Mouse (Mus musculus): Measurements from ENCODE around the gene Mgat5. TPM values are rescaled to one million over a fixed set of nuclear protein-coding genes. Genes with fewer than 3 reads are reported as not detected.

Mgat5 gene
- polyA plus RNA-seq, 1 experiment from 2014 or later, result 4.0 TPM

DNA sequence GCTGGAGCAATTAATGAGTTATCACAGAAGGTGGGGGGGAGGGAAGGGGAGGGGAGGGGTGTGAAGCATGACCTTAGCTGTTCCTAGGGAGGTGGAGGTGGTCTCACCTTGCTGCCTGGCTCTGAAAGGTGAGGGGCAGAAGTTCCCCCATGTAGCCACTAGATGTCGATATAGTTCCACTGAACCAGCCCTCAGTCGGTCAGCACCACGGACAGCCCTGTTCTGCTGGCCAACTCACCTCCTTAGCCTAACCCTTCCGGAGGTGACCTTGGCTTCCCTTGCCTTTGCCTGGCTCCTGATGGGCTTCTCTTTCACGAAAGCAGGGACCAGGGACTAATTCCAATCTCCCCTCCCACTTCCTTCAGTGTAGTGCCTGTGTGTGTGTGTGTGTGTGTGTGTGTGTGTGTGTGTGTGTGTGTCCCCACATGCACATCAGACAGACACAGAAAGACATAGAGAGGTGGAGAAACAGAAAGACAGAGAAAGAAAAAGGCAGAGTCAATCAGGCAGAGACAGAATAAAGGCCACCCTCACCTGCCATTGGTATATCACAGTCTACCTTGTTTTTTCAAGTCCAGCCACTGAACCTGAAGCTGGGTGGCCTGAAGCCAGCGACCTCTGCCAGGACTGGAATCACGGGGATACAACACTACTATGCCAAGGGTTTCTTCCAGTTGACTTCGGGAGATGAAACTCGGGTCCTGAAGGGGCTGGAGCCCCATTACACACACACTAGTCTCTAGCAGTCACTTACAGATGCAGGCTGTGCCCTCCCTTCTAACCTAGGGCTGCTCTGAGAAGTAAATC lies 292.1 kb downstream of the Mgat5 start:
- WGBS, result 37% methylated on average over 9 of the region's 9 CpGs
- H3K27ac ChIP-seq (replicated peaks), result no peak overlapping the region

DNA sequence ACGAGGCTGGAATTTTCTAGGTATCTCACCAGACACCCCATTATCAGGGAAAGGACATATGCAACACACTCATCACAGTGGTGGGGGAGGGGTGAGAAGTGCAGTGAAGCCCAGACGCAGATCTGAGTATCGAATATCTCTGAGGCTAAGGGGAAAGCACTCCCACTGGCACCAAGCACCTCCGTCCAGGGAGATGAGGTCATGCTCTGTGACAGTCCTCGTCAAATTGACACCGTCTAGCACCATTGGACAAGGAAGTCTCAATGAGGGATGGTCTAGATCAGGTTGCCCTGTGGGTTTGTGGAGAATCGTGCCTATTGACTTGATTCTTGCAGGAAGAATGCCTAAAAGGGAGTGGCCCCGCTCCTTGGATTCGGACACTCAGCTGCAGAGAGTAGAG lies 293.9 kb downstream of the Mgat5 start:
- WGBS, result 68% methylated on average over 9 of the region's 9 CpGs
- Histone ChIP-seq H3K4me1 (peaks cover 4% of the 10 kb centered on the region), H3K9me3 (replicated peaks) (no peaks in the 10 kb centered on the region), H3K36me3 (no peaks in the 10 kb centered on the region), H3K4me3 (no peak overlapping the region), H3K27me3 (ENCODE audit: low read depth, poor library complexity, severe bottlenecking) (no peaks in the 10 kb centered on the region), H3K27ac (replicated peaks) (no peak overlapping the region)
- no peak for DNase-seq (ENCODE audit: low spot score)

More for the DNA sequence above, 292.1 kb downstream of the Mgat5 start:
- DNase-seq (ENCODE audit: low spot score), result peak; percentile 67
- Histone ChIP-seq H3K9me3 (replicated peaks) (no peaks in the 10 kb centered on the region), H3K27me3 (ENCODE audit: low read depth, poor library complexity, severe bottlenecking) (no peaks in the 10 kb centered on the region), H3K36me3 (no peaks in the 10 kb centered on the region), H3K4me3 (no peak overlapping the region), H3K4me1 (peaks cover 4% of the 10 kb centered on the region)

DNA sequence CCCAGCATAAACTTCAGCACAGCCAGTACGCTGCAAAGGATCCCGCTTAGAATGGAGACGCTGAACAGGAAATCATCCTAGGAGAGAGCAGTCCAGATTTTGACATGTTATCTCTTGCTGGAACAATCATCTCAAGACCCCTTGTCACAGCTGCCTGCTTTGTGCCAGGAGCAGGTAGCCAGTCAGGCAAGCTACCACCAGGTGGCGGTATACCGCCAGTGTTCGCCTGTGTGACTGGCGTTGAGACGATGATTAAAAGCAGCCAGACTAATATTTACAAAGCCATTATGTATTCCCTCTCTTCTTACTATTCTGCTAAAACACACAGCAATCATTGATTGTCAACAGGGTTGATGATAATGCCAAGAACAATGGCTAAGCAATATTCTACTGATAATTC lies 295.4 kb downstream of the Mgat5 start:
- peak; percentile 84 for DNase-seq (ENCODE audit: low spot score)
- H3K4me3 ChIP-seq, result no peak overlapping the region
- H3K9me3 ChIP-seq (replicated peaks), result no peaks in the 10 kb centered on the region
- no peak overlapping the region for H3K27ac ChIP-seq (replicated peaks)
- no peaks in the 10 kb centered on the region for H3K27me3 ChIP-seq (ENCODE audit: low read depth, poor library complexity, severe bottlenecking)
- no peaks in the 10 kb centered on the region for H3K36me3 ChIP-seq
- peaks cover 4% of the 10 kb centered on the region for H3K4me1 ChIP-seq
- 9% methylated on average over 8 of the region's 8 CpGs for WGBS

DNA sequence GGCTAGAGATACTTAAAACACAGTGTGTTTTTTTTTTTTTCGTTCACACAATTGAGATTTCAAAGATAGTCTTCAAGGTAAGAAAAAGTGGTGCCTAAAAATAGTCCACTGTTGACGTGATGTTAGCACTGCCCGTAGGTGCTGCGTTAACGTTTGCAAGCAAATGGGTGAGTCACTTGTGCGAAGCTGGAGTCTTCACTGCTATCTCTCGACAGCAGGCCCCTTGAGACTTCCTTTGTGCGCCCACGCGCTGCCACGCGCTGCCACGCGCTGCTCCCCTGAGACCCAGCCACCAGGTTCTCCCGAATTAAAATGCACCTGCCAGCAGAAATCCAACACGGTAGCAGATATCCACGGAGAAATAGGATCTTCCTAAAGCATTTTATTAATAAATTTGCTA lies 295.9 kb downstream of the Mgat5 start:
- Histone ChIP-seq H3K36me3 (no peaks in the 10 kb centered on the region), H3K4me3 (no peak overlapping the region), H3K27me3 (ENCODE audit: low read depth, poor library complexity, severe bottlenecking) (no peaks in the 10 kb centered on the region), H3K27ac (replicated peaks) (peak overlapping the region; percentile 60), H3K4me1 (peaks cover 4% of the 10 kb centered on the region), H3K9me3 (replicated peaks) (no peaks in the 10 kb centered on the region)
- DNase-seq (ENCODE audit: low spot score), result no peak
- WGBS, result 83% methylated on average over 17 of the region's 17 CpGs

DNA sequence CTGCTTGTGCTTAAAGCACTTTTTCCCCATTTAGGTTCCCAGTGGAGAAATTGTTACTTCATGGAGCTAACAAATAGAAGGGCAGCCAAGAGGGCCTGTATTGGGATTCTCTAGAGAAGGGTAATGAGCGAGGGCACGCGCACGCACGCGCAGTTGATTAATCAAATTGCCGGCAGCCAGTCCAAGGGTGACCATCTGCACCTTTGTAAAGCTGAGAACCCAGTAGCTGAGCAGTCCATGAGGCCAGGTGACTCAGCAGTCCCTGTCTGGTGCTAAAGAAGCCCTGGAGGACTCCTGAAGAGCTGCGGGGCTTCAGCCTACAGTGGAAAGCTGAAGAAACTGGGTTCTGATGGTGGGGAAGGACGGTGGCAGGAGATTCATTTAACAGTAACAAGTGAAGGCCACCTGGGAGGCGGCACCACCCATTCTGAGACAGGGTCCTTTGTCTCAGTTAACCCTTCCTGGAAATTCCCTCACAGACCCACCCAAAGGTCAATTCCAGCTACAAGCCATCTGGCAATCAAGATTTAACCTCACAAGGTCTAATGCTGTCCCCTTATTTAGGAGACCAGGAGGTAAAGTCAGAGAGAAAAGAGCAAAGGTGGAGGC lies 302.3 kb downstream of the Mgat5 start:
- no peaks in the 10 kb centered on the region for H3K4me1 ChIP-seq
- no peak for DNase-seq (ENCODE audit: low spot score)
- no peaks in the 10 kb centered on the region for H3K36me3 ChIP-seq
- peak overlapping the region; percentile 46; the same call in 1 of the 2 replicates for H3K27ac ChIP-seq (replicated peaks)
- H3K9me3 ChIP-seq (replicated peaks), result no peaks in the 10 kb centered on the region
- H3K4me3 ChIP-seq, result no peak overlapping the region
- 85% methylated on average over 10 of the region's 10 CpGs for WGBS
- no peaks in the 10 kb centered on the region for H3K27me3 ChIP-seq (ENCODE audit: low read depth, poor library complexity, severe bottlenecking)

DNA sequence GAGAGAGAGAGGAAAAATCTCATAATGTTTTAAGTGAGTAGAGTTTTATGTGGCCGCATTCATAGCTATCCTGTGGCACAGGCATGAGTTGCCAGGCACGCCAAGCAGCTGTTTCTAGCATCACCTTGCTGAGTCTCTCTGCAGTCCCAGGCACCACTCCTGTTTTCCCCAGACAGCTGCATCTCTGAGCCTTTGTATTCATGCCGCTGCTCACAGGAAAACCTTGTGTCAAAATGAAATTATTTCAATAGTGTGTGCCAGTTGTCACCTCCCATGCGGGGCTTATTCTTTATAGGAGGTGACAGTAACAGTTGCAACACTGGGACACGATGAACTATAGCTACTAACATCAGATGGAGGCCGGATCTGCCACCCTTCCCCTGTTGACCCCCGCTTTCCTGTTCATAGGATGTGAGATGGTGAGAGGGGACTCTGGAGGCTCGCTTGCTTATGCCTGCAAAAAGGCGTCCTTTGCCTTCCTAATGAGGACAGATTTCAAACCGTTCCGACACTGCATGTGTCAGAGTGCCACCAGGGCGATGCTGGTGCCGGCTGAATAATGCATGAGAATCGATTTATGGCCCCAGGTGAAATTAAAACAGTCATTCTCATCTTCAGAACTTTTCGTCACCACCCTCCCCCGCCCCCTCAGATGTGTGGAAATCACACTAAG lies 303.4 kb downstream of the Mgat5 start:
- no peaks in the 10 kb centered on the region for H3K9me3 ChIP-seq (replicated peaks)
- no peaks in the 10 kb centered on the region for H3K4me1 ChIP-seq
- H3K27ac ChIP-seq (replicated peaks), result 0 out of 2 replicates have a peak overlapping the region, but pooled peaks have one; percentile 46
- DNase-seq (ENCODE audit: low spot score), result no peak
- no peaks in the 10 kb centered on the region for H3K27me3 ChIP-seq (ENCODE audit: low read depth, poor library complexity, severe bottlenecking)
- no peaks in the 10 kb centered on the region for H3K36me3 ChIP-seq
- no peak overlapping the region for H3K4me3 ChIP-seq
- 88% methylated on average over 16 of the region's 16 CpGs for WGBS

DNA sequence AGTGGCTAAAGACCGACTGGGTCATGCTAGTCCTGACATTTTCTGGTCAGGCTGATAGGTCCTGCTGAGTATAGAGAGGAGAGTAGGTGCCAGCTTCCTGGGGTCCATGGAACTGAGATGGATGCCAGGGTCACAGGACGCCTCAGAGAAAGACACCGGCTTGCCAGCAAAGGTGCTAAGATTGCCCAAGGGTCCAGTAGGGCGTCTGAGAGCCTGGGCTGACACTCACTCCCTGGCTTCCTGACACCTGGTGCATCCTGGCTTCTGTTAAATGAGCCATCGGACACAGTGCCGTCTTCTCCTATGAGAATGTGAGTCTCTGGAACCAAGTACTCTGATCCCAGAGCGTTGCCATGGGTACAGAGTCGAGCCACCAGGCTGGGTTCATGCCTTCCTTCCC lies 304.1 kb downstream of the Mgat5 start:
- H3K27me3 ChIP-seq (ENCODE audit: low read depth, poor library complexity, severe bottlenecking), result no peaks in the 10 kb centered on the region
- H3K36me3 ChIP-seq, result no peaks in the 10 kb centered on the region
- H3K4me1 ChIP-seq, result no peaks in the 10 kb centered on the region
- H3K27ac ChIP-seq (replicated peaks), result no peak overlapping the region
- no peak for DNase-seq (ENCODE audit: low spot score)
- no peaks in the 10 kb centered on the region for H3K9me3 ChIP-seq (replicated peaks)
- no peak overlapping the region for H3K4me3 ChIP-seq
- WGBS, result 82% methylated on average over 8 of the region's 8 CpGs

DNA sequence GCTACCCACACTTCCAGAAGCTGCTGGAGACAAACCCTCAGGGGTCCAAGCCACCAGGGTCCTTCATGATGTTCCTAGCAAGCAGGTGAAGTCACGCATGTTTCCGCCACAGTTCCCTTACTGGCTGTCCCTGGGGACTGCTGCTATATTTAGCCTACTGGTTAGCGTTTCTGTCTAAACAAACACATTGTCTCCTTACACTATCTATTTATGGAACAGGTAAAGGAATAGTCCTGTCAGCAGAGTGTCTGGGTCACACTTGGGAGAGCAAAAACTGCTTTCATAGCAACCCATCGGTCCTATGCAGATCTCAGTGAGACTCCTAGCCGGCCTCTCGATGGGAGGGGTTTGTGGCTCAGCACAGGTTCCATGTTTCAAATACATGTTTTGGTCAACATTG lies 306.5 kb downstream of the Mgat5 start:
- peaks cover 12% of the 10 kb centered on the region; the same call in 1 of the 2 replicates for H3K36me3 ChIP-seq
- 90% methylated on average over 6 of the region's 6 CpGs for WGBS
- DNase-seq (ENCODE audit: low spot score), result no peak
- H3K27ac ChIP-seq (replicated peaks), result no peak overlapping the region
- peaks cover 9% of the 10 kb centered on the region; the same call in 1 of the 2 replicates for H3K9me3 ChIP-seq (replicated peaks)
- no peaks in the 10 kb centered on the region for H3K27me3 ChIP-seq (ENCODE audit: low read depth, poor library complexity, severe bottlenecking)
- H3K4me1 ChIP-seq, result no peaks in the 10 kb centered on the region
- no peak overlapping the region for H3K4me3 ChIP-seq

DNA sequence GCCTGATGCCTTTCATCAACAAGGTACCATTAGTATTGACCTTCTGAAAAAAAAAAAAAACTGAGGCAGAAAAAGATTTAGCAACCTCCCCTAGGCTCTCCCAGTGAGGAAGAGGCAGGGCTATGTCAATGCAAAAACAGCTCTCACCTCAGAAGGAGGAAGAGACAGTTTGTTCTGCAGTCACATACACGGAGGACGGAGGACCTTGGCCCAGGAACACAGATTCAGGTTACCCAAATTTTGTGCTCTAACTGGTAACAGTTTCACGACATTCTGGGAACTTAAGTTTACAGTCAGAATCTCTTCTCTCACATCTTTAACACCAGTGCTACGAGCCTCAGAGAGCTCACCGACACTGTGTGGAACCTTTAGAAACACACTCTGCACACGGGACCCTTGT lies 307.9 kb downstream of the Mgat5 start:
- Histone ChIP-seq H3K27ac (replicated peaks) (no peak overlapping the region), H3K36me3 (peaks cover 12% of the 10 kb centered on the region; the same call in 1 of the 2 replicates), H3K9me3 (replicated peaks) (peaks cover 9% of the 10 kb centered on the region; the same call in 1 of the 2 replicates), H3K4me1 (no peaks in the 10 kb centered on the region), H3K4me3 (no peak overlapping the region), H3K27me3 (ENCODE audit: low read depth, poor library complexity, severe bottlenecking) (no peaks in the 10 kb centered on the region)
- 87% methylated on average over 6 of the region's 6 CpGs for WGBS
- no peak for DNase-seq (ENCODE audit: low spot score)

DNA sequence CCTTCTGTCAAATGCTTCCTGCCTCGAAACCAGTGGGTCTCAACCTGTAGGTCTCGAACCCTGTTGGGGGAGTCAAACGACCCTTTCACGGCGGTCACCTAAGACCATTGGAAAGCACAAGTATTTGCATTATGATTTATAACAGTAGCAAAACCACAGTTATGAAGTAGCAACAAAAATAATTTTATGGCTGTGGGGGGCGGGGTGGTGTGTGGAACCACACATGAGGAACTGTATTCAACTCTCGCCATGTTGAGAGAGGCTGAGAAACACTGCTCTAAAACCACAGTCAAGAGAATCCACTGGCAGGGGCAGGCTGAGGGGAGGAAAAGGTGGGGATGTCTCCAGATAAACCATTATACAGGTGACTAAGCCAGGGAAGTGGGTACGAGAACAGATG lies 308.3 kb downstream of the Mgat5 start:
- DNase-seq (ENCODE audit: low spot score), result no peak
- no peaks in the 10 kb centered on the region for H3K27me3 ChIP-seq (ENCODE audit: low read depth, poor library complexity, severe bottlenecking)
- 92% methylated on average over 8 of the region's 8 CpGs for WGBS
- H3K9me3 ChIP-seq (replicated peaks), result peaks cover 9% of the 10 kb centered on the region; the same call in 1 of the 2 replicates
- no peak overlapping the region for H3K27ac ChIP-seq (replicated peaks)
- peaks cover 12% of the 10 kb centered on the region; the same call in 1 of the 2 replicates for H3K36me3 ChIP-seq
- no peaks in the 10 kb centered on the region for H3K4me1 ChIP-seq
- no peak overlapping the region for H3K4me3 ChIP-seq

DNA sequence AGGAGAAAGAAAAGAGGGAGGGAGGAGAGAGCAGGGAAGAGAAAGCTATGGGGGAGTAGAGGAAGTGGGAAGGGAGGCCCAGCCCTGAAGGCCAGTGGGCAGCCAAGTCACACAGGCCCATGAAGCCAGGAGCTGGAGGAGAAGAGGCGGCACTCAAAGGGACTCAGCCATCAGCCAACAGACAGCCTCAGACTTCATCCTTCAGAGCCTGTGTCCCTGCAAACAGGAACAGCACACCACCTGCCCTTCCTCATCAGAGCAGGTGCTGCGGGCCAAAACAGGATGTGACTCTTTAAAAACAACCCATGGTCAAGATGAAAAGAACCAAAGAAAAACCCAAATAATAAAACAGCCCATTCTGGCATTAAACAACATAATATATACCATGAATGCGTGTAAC lies 308.8 kb downstream of the Mgat5 start:
- Histone ChIP-seq H3K9me3 (replicated peaks) (peaks cover 9% of the 10 kb centered on the region; the same call in 1 of the 2 replicates), H3K36me3 (peaks cover 12% of the 10 kb centered on the region; the same call in 1 of the 2 replicates), H3K4me3 (no peak overlapping the region), H3K27me3 (ENCODE audit: low read depth, poor library complexity, severe bottlenecking) (no peaks in the 10 kb centered on the region), H3K27ac (replicated peaks) (no peak overlapping the region), H3K4me1 (no peaks in the 10 kb centered on the region)
- 94% methylated on average over 3 of the region's 3 CpGs for WGBS
- no peak for DNase-seq (ENCODE audit: low spot score)

DNA sequence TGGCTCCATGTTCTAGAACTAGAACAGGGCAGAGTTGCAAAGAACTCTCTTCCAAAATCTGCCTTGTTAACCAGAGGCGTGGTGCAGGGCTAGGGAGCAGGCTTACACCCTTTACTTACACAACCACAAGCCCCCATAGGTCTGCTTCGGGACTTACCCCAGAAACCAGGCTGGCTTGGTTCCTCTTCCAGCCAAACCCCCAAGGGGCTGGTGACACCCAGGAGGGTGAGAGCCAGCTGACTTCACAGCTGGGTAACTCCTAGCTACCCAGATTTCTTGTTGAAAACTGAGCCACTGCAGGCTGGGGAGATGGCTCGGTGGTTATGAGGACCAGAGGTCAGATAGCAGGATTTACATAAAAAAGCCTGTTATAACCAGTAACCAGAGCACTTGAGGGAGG lies 309.7 kb downstream of the Mgat5 start:
- H3K9me3 ChIP-seq (replicated peaks), result peaks cover 9% of the 10 kb centered on the region; the same call in 1 of the 2 replicates
- H3K4me1 ChIP-seq, result no peaks in the 10 kb centered on the region
- 82% methylated on average over 3 of the region's 3 CpGs for WGBS
- H3K36me3 ChIP-seq, result peaks cover 12% of the 10 kb centered on the region; the same call in 1 of the 2 replicates
- no peaks in the 10 kb centered on the region for H3K27me3 ChIP-seq (ENCODE audit: low read depth, poor library complexity, severe bottlenecking)
- H3K4me3 ChIP-seq, result no peak overlapping the region
- no peak overlapping the region for H3K27ac ChIP-seq (replicated peaks)
- DNase-seq (ENCODE audit: low spot score), result no peak
